Mouse (Mus musculus): Measurements from ENCODE around the gene Ksr2.
"Not testable (repeated sequence)": the region's sequence is repeated elsewhere in the genome, so short reads cannot be mapped to it uniquely, and the experiment has no call there.

The Ksr2 gene

DNA sequence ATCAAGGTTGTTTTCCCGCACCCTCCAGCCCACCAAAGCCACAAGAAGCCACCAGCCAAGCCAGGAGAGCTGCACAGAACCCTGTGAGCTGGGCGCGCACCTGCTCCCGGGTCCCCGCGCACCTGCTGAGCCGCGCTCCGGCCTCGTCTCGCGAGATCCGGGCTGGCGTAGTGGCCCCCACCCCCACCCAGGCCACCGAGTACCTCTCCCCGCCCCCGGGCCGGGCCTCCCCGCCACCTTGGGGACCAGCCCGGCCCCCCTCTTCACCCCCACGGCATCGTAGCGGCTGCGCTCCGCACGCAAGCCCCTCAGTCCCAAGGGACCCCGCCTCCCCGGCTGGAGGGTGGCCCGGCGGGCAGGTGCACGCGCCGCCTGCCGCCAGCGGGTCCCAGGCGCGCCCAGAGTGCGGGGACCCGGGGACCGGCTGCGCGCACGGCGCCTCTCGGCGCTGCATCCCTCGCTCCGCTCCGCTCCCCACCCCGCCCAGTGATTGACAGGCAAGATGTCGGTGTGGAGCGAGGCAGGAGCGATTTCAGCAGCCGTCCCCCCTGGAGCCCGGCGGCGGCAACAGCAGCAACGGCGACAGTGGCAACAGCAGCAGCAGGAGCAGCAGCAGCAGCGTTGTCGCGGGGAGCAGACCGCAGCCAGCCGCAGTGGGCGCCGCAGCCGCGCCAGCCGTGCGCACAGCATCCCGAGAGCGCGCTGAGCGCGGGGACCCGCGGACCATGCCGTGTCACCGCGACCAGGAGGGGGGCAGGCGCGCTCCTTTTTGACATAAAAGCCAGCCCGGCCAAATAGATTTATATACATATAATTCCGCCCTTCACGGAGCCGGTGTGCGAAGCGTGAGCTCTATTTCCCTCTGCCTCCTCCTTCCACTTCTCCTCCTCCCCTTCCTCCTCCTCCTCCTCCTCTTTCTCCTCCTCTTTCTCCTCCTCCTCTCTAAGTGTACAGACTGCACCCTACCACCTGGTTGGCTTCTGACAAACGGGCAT lies at the start of gene Ksr2:
Gene Ksr2 (plus strand): TSS at position 494 of the 995 bp plus-strand sequence.
- peak; percentile 56 for DNase-seq

DNA sequence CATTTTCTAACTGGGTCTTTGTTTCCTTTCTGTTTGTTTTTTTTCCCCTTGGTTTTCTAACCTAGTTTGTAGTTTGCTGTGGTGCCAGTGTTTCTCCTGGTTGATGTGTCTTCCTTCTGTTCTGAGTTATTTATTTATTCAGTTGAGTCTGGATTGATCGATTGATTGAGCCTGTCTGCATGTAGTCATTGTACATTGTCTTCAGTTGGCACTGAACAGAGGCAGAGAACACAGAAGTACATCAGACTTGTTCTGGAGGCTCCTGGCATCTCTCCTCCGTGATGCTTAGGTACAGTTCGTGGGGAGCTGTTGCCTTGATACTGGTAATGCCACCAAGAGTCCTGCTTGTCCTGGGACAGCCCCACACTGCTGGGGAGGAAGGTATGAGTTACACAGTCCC lies 49.0 kb upstream of the Ksr2 start:
- no peak for DNase-seq

DNA sequence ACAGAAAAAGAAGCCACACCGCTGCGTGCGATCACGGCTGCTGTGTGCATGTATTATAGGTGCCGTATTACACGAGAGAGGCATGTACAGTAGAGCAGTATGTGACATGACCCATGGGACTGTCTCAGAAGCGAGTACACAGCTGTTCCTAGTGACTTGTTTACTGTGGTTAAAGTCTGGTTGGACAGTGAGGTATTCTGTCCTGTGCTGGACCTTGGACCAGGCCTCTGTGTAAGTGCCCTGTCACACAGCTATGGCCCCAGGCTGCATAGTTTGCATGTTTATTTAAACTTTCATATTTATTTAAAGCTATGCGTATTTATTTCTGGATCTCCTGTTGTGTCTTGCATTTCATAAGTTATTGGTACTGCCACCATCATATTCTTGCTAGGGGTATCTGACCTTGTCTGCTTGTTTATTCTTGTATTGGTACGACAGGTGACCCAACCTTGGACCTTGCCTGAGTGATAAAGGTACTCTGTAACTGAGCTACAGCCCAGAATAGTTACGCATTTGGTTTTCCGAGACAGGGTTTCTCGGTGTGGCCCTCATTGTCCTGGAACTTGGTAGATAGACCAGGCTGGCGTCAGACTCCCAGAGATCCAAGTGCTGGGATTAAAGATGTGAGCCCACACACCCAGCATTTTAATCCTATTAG lies 47.8 kb upstream of the Ksr2 start:
- peak; percentile 54 for DNase-seq

GRCm38 (mm10) chr5:117367206-117367605 lies 46.6 kb upstream of the Ksr2 start:
- no peak for DNase-seq

DNA sequence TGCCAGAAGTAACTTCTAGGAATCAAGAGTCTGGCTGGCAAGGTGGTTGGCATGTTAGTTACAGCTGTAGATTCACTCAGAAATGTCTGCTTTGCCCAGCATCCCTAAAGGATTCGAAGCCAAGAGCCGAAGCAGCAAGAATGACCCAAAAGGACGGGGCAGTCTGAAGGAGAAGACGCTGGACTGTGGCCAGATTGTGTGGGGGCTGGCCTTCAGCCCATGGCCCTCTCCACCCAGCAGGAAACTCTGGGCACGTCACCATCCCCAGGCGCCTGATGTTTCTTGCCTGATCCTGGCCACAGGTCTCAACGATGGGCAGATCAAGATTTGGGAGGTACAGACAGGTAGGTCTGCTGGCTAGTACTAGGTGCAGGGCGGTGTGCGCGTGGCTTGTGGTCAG lies 43.2 kb upstream of the Ksr2 start:
- peak; percentile 71 for DNase-seq

DNA sequence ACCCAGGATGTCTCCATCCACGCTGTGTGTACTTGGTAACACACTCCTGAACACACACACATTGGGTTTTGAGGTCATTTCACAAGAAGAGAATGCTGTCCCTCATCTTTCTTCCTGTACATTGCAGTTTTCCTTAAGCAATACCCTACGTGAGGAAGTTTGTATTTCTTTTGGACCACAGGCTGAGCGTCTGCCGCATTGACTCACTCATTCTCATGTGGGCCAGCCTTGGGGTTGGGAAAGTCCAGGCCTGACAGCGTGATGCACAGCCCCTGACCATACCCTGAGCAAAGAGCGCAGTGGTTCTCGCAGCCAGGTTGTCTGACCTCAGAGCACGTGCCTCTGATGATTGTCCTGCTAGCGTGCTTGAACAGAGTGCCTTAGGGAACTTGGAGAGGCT lies 40.4 kb upstream of the Ksr2 start:
- DNase-seq, result no peak

DNA sequence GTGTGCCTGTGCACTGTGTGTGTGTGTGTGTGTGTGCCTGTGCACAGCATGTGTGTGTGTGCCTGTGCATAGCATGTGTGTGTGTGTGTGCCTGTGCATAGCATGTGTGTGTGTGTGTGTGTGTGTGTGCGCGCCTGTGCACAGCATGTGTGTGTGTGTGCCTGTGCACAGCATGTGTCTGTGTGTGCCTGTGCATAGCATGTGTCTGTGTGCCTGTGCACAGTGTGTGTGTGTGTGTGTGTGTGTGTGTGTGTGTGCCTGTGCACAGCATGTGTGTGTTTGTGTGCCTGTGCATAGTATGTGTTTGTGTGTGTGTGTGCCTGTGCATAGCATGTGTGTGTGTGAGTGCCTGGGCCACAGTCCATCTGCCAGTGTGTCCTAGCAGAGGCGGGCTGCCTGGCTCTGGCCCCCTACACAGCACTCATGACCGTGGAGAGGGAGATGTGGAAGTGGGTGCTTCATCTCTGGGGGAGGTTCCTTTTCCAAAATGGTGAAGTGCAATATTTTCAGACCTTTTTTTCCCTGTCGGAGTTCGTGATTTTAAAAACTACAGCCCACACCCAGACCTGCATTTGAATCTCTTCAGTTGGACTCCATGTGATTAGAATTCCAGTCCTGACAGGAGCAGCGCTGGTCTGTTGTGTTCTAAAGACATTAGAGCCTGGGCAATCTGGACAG lies 39.3 kb upstream of the Ksr2 start:
- no peak for DNase-seq

DNA sequence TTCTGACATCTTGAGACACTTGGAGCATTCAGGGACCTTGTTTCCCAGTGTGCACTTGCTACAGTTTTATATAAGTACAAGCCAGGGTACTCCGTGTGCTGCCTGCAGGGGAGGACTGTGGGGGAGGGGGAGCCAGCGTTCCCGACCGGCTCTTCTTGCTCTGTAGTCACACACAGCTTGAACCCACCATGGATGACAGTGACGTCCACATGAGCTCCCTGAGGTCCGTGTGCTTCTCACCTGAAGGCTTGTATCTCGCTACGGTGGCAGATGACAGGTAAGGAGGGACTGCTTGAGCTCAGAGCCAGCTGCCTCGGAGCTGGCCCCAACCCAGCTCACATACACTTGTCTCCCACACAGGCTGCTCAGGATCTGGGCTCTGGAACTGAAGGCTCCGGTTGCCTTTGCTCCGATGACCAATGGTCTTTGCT lies 37.5 kb upstream of the Ksr2 start:
- DNase-seq, result no peak

- not testable (repeated sequence) for DNase-seq
These were observed 36.1 kb upstream of the Ksr2 start for GRCm38 (mm10) chr5:117377731-117378130.

GRCm38 (mm10) chr5:117380199-117380598 lies 33.6 kb upstream of the Ksr2 start:
- DNase-seq, result no peak

- no peak for DNase-seq
These were observed 32.0 kb upstream of the Ksr2 start for GRCm38 (mm10) chr5:117381785-117382184.

DNA sequence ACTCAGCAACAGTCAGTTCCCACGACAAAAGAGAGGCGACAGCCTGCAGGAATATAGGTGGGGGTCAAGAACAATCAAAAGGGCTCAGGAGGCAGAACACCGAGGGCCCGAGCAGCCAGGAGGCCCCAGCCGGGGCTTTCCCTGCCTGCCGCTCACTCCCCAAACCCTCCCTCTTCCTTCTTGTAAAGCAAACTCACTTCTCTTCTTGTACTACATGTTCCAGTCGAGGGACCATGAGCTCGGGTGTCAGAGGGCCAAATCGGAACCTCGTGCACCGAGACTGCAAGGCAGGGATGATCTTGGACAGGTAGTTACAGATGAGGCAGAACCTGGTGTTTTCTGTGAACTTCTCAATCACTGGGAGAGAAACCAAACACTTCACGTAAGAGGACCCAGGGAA lies 30.6 kb upstream of the Ksr2 start:
- no peak for DNase-seq

DNA sequence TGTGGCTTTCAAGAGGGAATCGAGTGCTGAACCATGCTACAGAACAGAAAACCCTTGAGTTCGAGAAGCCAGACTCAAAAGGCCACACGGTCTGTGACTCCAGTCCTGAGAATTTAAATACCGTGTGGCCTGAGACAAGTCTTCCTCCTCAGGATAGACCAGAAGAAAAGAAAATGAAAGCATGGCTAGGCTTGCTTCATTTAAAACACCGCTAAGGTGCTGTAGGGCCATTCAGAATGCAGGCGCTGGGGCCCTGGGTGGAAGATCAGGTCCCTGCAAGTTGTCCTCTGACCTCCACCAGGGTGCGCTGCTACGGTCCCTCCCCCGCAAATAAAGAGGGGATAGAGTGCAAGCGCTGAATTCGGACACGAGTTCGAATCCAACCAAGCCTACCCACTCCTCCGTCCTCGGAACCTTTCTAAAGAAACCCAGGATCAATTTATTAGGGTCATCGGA lies 25.5 kb upstream of the Ksr2 start:
- DNase-seq, result peak; percentile 37

DNA sequence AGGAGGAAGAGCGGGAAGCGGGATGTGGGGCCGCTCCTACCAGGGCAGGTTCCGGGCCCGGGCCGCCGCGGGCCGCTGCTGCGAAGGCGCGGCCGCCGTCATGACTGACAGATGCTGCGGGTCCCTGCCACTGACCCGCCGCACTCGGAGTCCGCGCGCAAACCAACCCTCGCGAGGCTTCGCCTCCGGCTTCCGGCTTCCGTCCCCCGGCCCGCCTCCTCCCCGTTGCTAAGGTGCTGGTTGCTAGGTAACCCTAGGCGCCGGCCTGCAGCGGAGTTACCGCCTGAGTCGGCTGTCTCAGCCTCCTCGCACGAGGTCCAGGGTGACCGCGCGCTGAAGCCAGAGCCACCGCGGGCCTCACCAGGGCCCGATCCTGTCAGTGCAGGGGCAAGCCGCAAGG lies 24.9 kb upstream of the Ksr2 start, which contains the start of gene Rfc5:
Gene Rfc5 (minus strand): TSS at position 171 of the 400 bp plus-strand sequence.
- DNase-seq, result peak; percentile 95

- no peak for DNase-seq
These were observed 22.9 kb upstream of the Ksr2 start for GRCm38 (mm10) chr5:117390895-117391294.

GRCm38 (mm10) chr5:117395834-117396233 lies 18.0 kb upstream of the Ksr2 start:
- no peak for DNase-seq

GRCm38 (mm10) chr5:117396596-117397014 lies 17.2 kb upstream of the Ksr2 start:
- no peak for DNase-seq

- DNase-seq, result no peak
These were observed 16.4 kb upstream of the Ksr2 start for GRCm38 (mm10) chr5:117397371-117397770.

- DNase-seq, result no peak
These were observed 15.7 kb upstream of the Ksr2 start for GRCm38 (mm10) chr5:117398007-117398550.

- no peak for DNase-seq
These were observed 14.5 kb upstream of the Ksr2 start for GRCm38 (mm10) chr5:117399281-117399680.

DNA sequence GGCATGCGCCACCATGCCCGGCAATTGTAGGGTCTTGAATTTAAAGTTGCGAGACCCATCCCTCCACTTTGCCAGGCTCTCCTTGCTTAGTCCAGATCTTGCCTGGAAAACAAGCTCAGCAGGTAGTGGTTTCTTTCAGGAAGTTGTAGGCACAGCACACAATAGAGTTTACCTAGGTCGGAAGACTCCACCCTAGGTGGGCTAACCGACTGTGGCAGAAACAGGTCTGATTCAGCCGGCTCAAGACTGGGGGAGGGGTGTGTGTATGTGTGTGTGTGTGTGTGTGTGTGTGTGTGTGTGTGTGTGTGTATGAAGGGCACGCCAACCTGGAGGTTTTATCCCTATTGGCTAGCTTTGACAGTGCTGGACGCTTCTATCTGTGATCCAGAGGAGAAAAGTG lies 10.2 kb upstream of the Ksr2 start:
- no peak for DNase-seq

GRCm38 (mm10) chr5:117404671-117405070 lies 9.1 kb upstream of the Ksr2 start:
- not testable (repeated sequence) for DNase-seq

DNA sequence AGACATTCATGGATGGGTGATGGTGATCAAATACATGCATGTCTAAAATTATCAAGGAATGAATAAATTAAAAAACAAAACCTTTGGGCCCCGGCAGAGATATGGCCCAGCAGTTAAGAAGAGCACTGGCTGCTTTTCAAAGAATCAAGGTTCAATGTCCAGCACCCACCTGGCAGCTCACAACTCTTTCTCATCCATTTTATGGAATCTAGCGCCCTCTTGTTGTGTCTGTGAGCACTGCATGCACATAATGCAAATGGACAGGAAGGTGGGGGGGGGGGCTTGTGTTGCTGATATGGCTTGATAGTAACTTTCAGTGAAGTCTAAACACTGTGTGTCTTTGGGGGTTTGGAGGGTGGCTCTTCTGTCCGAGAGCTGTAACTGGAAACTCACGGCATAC lies 5.6 kb upstream of the Ksr2 start:
- peak; percentile 76 for DNase-seq

Measured in kidney, adult 18-20 months (tissue).